Mouse (Mus musculus) urinary bladder, postnatal 0 days (tissue): ENCODE measurements around the gene Aebp1. TPM values are rescaled to one million over a fixed set of nuclear protein-coding genes. Genes with fewer than 3 reads are reported as not detected.

Experiments
- polyA plus RNA-seq: library from polyadenylated mRNA; unstranded; fragments of >200 nt; fragmentation: Nextera tagmentation; extraction: Ambion mirVana; gene quantifications from 2 replicates; pipeline ENCODE4 v1.2.1, GENCODE M21; 2015

Aebp1 gene
- 64.1 and 66.9 TPM in 2 replicates for polyA plus RNA-seq

GRCm38 (mm10) chr11:5861678-5862393, at the start of gene Aebp1:
Gene Aebp1 (plus strand): TSS chr11:5861947.

DNA sequence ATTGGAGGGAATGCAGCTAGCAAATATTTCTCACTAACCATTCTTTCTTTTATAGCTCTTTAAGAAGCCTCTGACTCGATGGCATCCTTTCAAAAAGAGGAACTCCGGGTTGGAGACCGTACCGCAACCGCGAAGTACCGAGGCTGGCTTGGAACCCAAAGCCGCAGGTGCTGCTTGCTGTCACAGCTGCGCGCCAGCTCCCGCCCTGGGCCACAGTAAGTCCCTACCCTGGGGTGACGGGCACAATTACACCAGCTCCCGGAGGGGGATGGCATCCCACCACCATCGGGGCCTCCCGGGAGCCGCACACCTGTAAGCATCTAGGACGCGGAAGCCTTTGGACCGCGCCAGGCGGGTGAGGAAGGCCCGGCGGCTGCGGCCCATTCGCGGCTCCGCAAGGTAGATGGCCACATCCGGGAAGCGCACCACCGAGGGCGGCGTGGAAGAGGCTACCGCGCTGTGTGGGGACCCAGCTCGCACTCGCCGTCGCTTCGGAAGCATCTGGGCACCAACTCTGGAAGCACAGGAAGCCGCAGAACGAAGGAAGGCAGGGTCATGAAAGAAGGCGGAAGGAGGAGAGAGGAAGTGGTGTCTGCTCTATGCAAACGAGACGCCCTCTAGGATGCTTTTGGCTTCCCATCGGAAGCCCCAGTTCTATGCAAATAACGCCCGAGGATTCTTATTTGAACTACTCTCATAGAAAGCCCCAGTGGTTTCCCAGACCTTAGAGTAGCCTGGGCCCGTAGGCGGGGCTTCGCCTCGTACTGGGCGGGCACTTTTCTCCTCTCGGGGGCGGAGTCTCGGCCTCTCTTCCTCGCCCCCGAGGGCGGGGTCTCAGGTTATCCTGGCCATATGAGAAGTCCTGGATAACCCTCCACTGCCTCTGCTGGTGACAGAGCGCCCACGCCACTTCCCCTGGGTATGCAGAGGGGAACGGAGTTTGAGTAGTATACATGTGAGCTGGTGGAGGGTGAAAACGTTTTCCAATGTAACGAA, 24.2 kb upstream of the Aebp1 start, which contains the start of gene Polm:
TSS of gene Polm (minus strand) at position 766 of the 996 bp plus-strand sequence.

GRCm38 (mm10) chr11:5877921-5878526, 16.3 kb downstream of the Aebp1 start, which contains the start of gene Pold2:
Gene Pold2 (minus strand): TSS chr11:5878292.

GRCm38 (mm10) chr11:5898531-5898930, 36.8 kb downstream of the Aebp1 start, which contains the start of gene Myl7:
Gene Myl7 (minus strand): TSS chr11:5898782.

Other genes with a start within 250 kb of the Aebp1 start
- 170 and 171 TPM in 2 replicates for gene Mrps24, start 146.3 kb upstream of the Aebp1 start, polyA plus RNA-seq
- gene Urgcp, start 99.6 kb upstream of the Aebp1 start, polyA plus RNA-seq, result 16.9 TPM in 2 replicates
- gene Dbnl, start 73.5 kb upstream of the Aebp1 start, polyA plus RNA-seq, result 96.8 and 101 TPM in 2 replicates
- gene Pgam2, start 58.2 kb upstream of the Aebp1 start, polyA plus RNA-seq, result 0.52 and 1.4 TPM in 2 replicates
- gene Polm, start 23.9 kb upstream of the Aebp1 start, polyA plus RNA-seq, result 4.7 and 5.7 TPM in 2 replicates
- 44.3 and 51.8 TPM in 2 replicates for gene Pold2, start 16.3 kb downstream of the Aebp1 start, polyA plus RNA-seq
- 27.9 and 36.0 TPM in 2 replicates for gene Myl7, start 36.8 kb downstream of the Aebp1 start, polyA plus RNA-seq
- gene Gck, start 88.1 kb downstream of the Aebp1 start, polyA plus RNA-seq, result 0.23 and 0.87 TPM in 2 replicates
- gene Ykt6, start 93.7 kb downstream of the Aebp1 start, polyA plus RNA-seq, result 34.7 and 35.9 TPM in 2 replicates
- 1.1 and 1.2 TPM in 2 replicates for gene Camk2b, start 204.4 kb downstream of the Aebp1 start, polyA plus RNA-seq